Mouse (Mus musculus): ENCODE data around the gene Sh3rf3.
A peak's percentile ranks its signal among the peaks of the same experiment; 100 is the strongest.

Sh3rf3 gene

GRCm38 (mm10) chr10:58921643-58922188 lies 108.6 kb downstream of the Sh3rf3 start:
- no peak for DNase-seq

GRCm38 (mm10) chr10:58922216-58922829 lies 109.2 kb downstream of the Sh3rf3 start:
- DNase-seq, result no peak

GRCm38 (mm10) chr10:58922993-58923392 lies 109.8 kb downstream of the Sh3rf3 start:
- no peak for DNase-seq

- DNase-seq, result no peak
Measured at GRCm38 (mm10) chr10:58926578-58926977, 113.4 kb downstream of the Sh3rf3 start.

GRCm38 (mm10) chr10:58928952-58929442 lies 115.8 kb downstream of the Sh3rf3 start:
- DNase-seq, result no peak

GRCm38 (mm10) chr10:58932151-58932773 lies 119.1 kb downstream of the Sh3rf3 start:
- DNase-seq, result peak; percentile 10

GRCm38 (mm10) chr10:58935606-58936005 lies 122.4 kb downstream of the Sh3rf3 start:
- DNase-seq, result no peak

- DNase-seq, result no peak
Measured at GRCm38 (mm10) chr10:58936441-58936860, 123.3 kb downstream of the Sh3rf3 start.

GRCm38 (mm10) chr10:58937521-58937920 lies 124.4 kb downstream of the Sh3rf3 start:
- DNase-seq, result no peak

- no peak for DNase-seq
Measured at GRCm38 (mm10) chr10:58942819-58943218, 129.7 kb downstream of the Sh3rf3 start.

- DNase-seq, result no peak
Measured at GRCm38 (mm10) chr10:58943661-58944400, 130.7 kb downstream of the Sh3rf3 start.

- no peak for DNase-seq
Measured at GRCm38 (mm10) chr10:58944930-58945329, 131.8 kb downstream of the Sh3rf3 start.

GRCm38 (mm10) chr10:58949770-58950638 lies 136.8 kb downstream of the Sh3rf3 start:
- DNase-seq, result no peak

GRCm38 (mm10) chr10:58960193-58960592 lies 147.0 kb downstream of the Sh3rf3 start:
- no peak for DNase-seq

- no peak for DNase-seq
Measured at GRCm38 (mm10) chr10:58968236-58968635, 155.1 kb downstream of the Sh3rf3 start.

GRCm38 (mm10) chr10:58969351-58969750 lies 156.2 kb downstream of the Sh3rf3 start:
- no peak for DNase-seq

GRCm38 (mm10) chr10:58972115-58972514 lies 159.0 kb downstream of the Sh3rf3 start:
- DNase-seq, result no peak

- no peak for DNase-seq
Measured at GRCm38 (mm10) chr10:58974138-58974537, 161.0 kb downstream of the Sh3rf3 start.

GRCm38 (mm10) chr10:58979320-58979959 lies 166.3 kb downstream of the Sh3rf3 start:
- no peak for DNase-seq

- DNase-seq, result no peak
Measured at GRCm38 (mm10) chr10:58981674-58982329, 168.6 kb downstream of the Sh3rf3 start.

- DNase-seq, result no peak
Measured at GRCm38 (mm10) chr10:58982546-58983154, 169.5 kb downstream of the Sh3rf3 start.

Data from liver (tissue).